Mouse (Mus musculus): ENCODE measurements around the gene Pde8a. TPM values are rescaled to one million over a fixed set of nuclear protein-coding genes. Genes with fewer than 3 reads are reported as not detected.

The Pde8a gene
- polyA plus RNA-seq, 1 experiment from 2014 or later, result 2.7 TPM

DNA sequence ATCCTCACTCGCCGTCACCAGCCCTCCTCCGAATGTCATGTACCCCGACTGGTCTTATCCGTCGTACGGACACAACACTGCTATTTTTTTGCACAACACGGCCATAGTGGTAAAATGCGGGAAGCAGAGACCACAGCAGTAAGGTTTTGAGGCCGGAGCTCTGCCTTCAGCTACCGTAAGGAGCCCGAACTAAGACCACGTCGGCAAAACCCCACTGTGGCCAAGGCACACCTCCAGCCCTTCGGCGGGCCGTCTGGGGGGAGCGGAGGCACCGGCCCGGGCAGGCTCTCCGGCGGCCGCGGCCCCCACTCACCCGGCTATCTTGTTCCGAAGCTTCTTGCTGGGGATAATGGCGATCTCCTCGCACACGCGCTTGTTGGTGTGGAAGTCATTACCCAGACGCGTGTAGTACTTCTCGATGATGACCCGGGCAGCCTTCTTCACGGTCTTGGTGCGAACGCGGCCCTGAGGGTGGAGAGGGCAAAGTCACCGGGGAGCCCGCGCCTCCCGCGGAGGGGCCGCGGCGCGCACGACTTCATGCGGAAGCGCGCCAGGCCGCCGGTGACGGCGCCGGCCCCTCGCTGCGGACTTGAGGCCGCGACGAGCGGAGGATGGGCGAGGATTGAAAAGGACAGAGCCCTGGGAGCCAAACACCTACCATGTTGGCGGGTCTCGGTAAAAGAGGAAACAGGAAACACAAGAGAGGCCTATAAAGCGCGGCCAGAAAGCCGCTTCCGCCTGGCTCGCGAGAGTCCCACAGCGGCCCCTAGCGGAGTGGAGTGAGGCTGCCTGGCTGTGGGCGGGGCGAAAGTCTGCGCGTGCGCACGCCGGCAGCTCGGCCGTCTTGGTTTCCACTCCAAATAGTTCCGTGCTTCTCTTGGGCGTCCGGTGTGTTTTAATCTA is 131.4 kb downstream of the Pde8a start, which contains the start of gene Rps17:
Rps17 (minus strand) TSS at position 711 of the 903 bp plus-strand sequence.
- H3K9ac ChIP-seq, result peak within 1 kb of the TSS; percentile 96
- under 1% methylated on average over 85 of the region's 85 CpGs for WGBS
- no peaks in the 10 kb centered on the region for H3K9me3 ChIP-seq
- peak within 1 kb of the TSS; percentile 84 for H3K4me2 ChIP-seq (replicated peaks)
- H3K27me3 ChIP-seq (replicated peaks), result no peaks in the 10 kb centered on the region
- peaks cover 19% of the 10 kb centered on the region; the same call in 1 of the 2 replicates for H3K36me3 ChIP-seq
- peaks cover 14% of the 10 kb centered on the region for H3K4me1 ChIP-seq (replicated peaks)
- peak within 1 kb of the TSS; percentile 83 for H3K4me3 ChIP-seq (replicated peaks)
- H3K27ac ChIP-seq, result peak within 1 kb of the TSS; percentile 85
- peak; percentile 91 for ATAC-seq

DNA sequence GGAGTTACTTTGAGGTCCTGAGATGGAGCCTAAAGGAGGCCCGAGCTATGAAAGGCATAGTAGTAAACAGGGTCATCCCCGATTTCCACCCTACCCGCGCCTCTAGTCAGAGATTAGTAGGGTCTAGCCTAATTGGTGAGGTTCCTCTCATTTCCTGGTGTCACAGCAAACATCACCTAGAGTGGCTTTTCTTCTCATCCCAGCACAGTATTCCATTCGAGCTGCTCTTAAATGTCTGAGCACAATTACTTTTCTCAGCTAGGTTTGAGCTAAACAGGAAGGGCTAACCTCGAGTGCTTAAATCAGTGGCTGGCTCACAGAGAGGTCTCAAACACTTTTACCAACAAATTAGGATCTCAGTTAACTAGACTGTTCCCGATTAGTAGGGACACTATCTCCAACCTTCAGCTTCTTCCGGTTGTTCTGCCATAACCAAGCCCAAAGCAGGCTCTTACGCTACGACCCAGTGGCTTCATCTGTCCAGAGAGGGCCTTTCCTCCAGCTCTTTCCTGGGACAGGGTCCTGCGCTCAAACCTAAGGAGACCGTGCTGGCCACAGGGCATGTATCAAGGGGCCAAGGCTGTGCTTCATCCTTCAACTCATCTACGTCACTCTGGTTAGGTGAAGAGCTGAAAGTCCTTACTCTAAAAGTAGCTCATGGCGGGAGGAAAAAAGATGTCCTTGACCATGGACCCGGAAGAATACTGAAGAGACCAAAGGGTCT is 132.2 kb downstream of the Pde8a start:
- Histone ChIP-seq H3K36me3 (peaks cover 19% of the 10 kb centered on the region; the same call in 1 of the 2 replicates), H3K27ac (0 out of 2 replicates have a peak overlapping the region, but pooled peaks have one; percentile 60), H3K27me3 (replicated peaks) (no peaks in the 10 kb centered on the region), H3K4me1 (replicated peaks) (peaks cover 14% of the 10 kb centered on the region), H3K9me3 (no peaks in the 10 kb centered on the region), H3K4me3 (replicated peaks) (peak overlapping the region; percentile 83), H3K9ac (peak overlapping the region; percentile 52), H3K4me2 (replicated peaks) (peak overlapping the region; percentile 62)
- ATAC-seq, result no peak
- 61% methylated on average over 15 of the region's 15 CpGs for WGBS

DNA sequence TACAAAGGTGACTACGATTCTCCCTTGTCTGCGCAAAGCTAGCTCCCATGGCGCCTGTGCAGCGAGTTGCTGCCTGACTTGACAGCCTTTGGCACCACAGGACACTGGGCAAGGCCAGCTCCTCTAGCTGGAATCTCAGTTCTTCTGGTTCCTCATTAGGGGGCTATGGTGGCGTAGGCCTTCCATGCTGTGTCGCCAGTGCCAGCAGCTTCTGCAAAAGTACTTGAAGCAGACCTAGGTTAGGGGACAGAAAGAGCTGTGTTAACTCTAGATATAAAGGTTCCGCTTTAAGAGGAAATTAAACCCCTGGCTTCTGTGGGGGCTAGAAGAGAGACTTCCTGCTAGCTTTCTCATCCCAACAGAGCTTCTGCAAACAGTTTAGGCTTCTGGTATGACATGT is 134.8 kb downstream of the Pde8a start:
- WGBS, result 71% methylated on average over 7 of the region's 7 CpGs
- peaks cover 7% of the 10 kb centered on the region; the same call in 1 of the 2 replicates for H3K36me3 ChIP-seq
- no peaks in the 10 kb centered on the region for H3K27me3 ChIP-seq (replicated peaks)
- no peaks in the 10 kb centered on the region for H3K9me3 ChIP-seq
- H3K27ac ChIP-seq, result no peak overlapping the region
- H3K4me1 ChIP-seq (replicated peaks), result peaks cover 8% of the 10 kb centered on the region
- H3K9ac ChIP-seq, result no peak overlapping the region
- no peak overlapping the region for H3K4me2 ChIP-seq (replicated peaks)
- ATAC-seq, result no peak
- no peak overlapping the region for H3K4me3 ChIP-seq (replicated peaks)

DNA sequence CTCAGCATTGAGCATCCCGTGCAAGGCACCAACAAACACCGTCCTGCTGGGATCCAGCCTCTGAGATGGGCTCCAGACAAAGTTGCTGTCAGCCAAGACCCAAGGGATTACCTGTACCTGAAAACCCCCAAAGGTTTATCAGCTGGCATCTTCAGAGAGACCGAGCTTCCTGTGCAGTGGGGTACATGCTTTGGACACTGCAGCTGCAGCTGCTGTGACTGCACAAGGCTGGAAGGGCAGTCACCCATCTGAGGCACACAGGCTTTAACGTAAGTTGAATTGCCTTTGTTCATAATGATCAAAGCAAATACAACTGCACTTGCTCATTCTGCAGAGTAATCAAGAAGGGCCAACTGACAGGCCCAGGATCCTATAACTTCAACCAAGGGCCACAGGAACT is 138.4 kb downstream of the Pde8a start:
- WGBS, result 77% methylated on average over 4 of the region's 4 CpGs
- no peak overlapping the region for H3K4me2 ChIP-seq (replicated peaks)
- H3K27ac ChIP-seq, result no peak overlapping the region
- no peak for ATAC-seq
- no peaks in the 10 kb centered on the region for H3K36me3 ChIP-seq
- H3K9me3 ChIP-seq, result no peaks in the 10 kb centered on the region
- no peaks in the 10 kb centered on the region for H3K4me1 ChIP-seq (replicated peaks)
- H3K27me3 ChIP-seq (replicated peaks), result no peaks in the 10 kb centered on the region
- no peak overlapping the region for H3K9ac ChIP-seq
- no peak overlapping the region for H3K4me3 ChIP-seq (replicated peaks)

DNA sequence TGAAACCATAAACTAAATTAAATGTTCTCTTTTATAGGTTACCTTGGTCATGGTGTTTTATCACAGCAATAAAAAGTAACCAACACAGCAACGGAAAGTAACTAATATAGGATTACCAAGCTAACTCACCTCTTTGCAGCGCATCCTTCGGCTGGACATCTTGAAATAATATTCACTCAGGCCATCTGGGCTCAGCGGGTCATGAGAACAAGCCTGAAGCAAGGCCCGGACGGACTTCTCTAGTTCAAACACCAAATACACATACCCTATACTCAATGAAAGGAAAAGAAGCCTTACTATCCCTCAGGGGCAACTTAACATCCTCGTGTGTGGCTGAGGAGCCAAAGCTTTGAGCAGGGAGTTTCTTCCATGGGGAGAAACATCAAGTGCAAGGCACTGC is 142.3 kb downstream of the Pde8a start:
- Histone ChIP-seq H3K4me2 (replicated peaks) (no peak overlapping the region), H3K9ac (no peak overlapping the region), H3K9me3 (no peaks in the 10 kb centered on the region), H3K27ac (no peak overlapping the region), H3K4me1 (replicated peaks) (no peaks in the 10 kb centered on the region), H3K4me3 (replicated peaks) (no peak overlapping the region), H3K27me3 (replicated peaks) (no peaks in the 10 kb centered on the region), H3K36me3 (no peaks in the 10 kb centered on the region)
- no peak for ATAC-seq
- 81% methylated on average over 7 of the region's 7 CpGs for WGBS

DNA sequence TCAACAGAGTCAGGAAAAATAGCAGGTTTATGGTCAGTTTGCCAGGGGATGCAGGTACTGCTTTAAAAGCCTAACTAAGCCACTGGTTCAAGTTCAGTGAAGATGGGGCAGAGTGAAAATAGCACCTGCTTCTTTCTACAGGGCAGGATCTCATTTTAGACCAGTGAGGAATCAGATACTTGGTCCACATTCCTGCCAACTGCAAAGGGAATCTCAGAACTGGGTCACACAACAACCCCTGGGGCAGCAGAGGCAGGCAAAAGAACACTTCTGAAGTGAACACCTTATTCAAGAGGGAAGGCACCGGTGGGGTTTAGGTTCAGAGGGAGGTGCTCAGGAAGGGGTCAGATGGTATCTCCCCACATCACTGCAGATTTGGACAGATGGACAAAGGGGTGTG is 143.0 kb downstream of the Pde8a start:
- H3K27ac ChIP-seq, result no peak overlapping the region
- no peaks in the 10 kb centered on the region for H3K9me3 ChIP-seq
- no peak overlapping the region for H3K4me2 ChIP-seq (replicated peaks)
- no peak overlapping the region for H3K9ac ChIP-seq
- H3K27me3 ChIP-seq (replicated peaks), result no peaks in the 10 kb centered on the region
- WGBS, result 70% methylated on average over 1 of the region's 1 CpGs
- H3K4me1 ChIP-seq (replicated peaks), result no peaks in the 10 kb centered on the region
- no peaks in the 10 kb centered on the region for H3K36me3 ChIP-seq
- ATAC-seq, result no peak
- H3K4me3 ChIP-seq (replicated peaks), result no peak overlapping the region

DNA sequence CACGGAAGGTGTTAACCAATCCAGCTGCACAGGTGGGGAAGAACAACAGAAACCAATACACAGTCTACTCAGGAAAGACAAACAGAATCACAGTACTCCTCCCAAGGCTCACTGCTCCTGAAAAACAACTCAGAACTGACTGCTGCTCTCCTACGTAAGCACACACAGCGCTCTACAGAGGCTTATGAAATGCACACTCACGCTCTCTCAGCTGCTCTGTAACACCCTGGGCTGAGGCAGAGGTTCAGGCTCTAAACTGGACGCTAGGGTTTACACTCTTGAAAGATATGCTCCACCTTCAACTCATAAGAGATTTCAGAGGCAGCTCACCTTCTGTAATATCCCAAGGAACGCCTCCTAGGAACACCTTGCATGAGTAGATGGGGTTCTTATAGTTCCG is 143.6 kb downstream of the Pde8a start:
- no peak for ATAC-seq
- H3K9me3 ChIP-seq, result no peaks in the 10 kb centered on the region
- no peaks in the 10 kb centered on the region for H3K36me3 ChIP-seq
- H3K27ac ChIP-seq, result no peak overlapping the region
- no peaks in the 10 kb centered on the region for H3K4me1 ChIP-seq (replicated peaks)
- H3K27me3 ChIP-seq (replicated peaks), result no peaks in the 10 kb centered on the region
- H3K9ac ChIP-seq, result no peak overlapping the region
- WGBS, result 73% methylated on average over 7 of the region's 7 CpGs
- no peak overlapping the region for H3K4me3 ChIP-seq (replicated peaks)
- H3K4me2 ChIP-seq (replicated peaks), result no peak overlapping the region

DNA sequence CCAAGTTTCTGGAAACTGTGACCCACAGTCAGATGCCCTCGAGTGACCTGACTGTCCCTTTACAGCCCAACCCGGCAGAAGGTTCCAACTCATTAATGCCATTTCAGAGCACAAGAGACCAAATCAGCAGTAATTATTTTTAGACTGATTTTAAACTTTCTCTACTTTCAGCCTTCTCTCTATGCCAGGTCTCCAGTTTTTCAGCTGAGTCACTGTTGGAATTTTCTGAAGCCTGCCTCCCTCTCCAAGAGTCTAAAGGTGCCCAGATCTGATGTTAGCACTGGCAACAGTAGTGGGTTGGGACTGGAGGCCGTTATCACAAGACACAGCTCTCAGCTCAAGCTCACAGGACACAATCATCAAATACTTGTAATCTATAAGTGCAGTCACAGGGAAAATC is 154.6 kb downstream of the Pde8a start:
- no peak for ATAC-seq
- Histone ChIP-seq H3K9me3 (no peaks in the 10 kb centered on the region), H3K4me1 (replicated peaks) (no peaks in the 10 kb centered on the region), H3K9ac (no peak overlapping the region), H3K27ac (no peak overlapping the region), H3K27me3 (replicated peaks) (0 out of 2 replicates have a peak, but pooled peaks cover 3% of the 10 kb centered on the region), H3K36me3 (no peaks in the 10 kb centered on the region), H3K4me3 (replicated peaks) (no peak overlapping the region), H3K4me2 (replicated peaks) (no peak overlapping the region)
- 75% methylated on average over 3 of the region's 3 CpGs for WGBS

DNA sequence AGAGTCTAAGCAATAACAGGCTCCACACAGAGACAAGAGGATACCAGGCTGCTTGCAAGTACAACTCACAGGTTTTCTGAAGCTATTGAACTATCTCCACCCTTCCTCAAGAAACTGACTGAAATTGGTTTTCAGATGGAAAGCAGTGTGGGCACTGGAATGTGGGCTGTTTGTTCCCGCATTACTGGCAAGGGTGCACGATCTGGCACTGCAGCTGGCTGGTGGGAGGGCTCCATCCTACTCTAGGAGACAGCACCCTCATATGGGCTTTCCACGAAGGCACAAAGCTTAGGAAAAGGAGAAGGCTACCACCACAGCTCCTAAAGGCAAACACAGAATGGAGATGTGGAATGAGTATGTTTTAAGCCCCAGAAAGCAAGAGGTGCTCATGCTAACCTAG is 156.3 kb downstream of the Pde8a start:
- Histone ChIP-seq H3K27me3 (replicated peaks) (peaks cover 3% of the 10 kb centered on the region; the same call in 1 of the 2 replicates), H3K4me2 (replicated peaks) (no peak overlapping the region), H3K36me3 (no peaks in the 10 kb centered on the region), H3K9me3 (no peaks in the 10 kb centered on the region), H3K27ac (no peak overlapping the region), H3K4me3 (replicated peaks) (no peak overlapping the region), H3K4me1 (replicated peaks) (no peaks in the 10 kb centered on the region), H3K9ac (no peak overlapping the region)
- no peak for ATAC-seq
- WGBS, result 62% methylated on average over 3 of the region's 3 CpGs

DNA sequence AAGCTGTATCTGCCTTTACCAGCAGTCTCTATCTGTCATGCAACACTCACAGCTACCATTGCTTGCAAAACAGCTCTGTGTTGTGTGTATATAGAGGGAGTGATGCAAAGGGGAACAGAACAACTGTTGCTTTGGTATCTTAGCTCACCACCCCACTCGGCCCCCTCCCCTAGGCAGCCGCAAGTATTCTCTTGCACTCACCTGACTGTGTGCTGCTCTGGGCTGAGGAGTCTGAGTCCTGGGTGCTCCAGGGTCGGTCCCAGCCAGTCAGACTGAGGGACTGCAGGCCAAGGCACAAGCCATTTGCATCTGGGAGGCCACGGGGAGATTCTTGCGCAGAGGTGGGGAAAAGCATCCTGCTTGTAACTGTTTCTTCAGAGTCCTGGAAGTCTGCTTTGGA is 158.4 kb downstream of the Pde8a start:
- Histone ChIP-seq H3K36me3 (no peaks in the 10 kb centered on the region), H3K4me3 (replicated peaks) (no peak overlapping the region), H3K27ac (no peak overlapping the region), H3K4me1 (replicated peaks) (no peaks in the 10 kb centered on the region), H3K9me3 (no peaks in the 10 kb centered on the region), H3K9ac (no peak overlapping the region), H3K27me3 (replicated peaks) (peaks cover 3% of the 10 kb centered on the region; the same call in 1 of the 2 replicates), H3K4me2 (replicated peaks) (no peak overlapping the region)
- 22% methylated on average over 5 of the region's 5 CpGs for WGBS
- ATAC-seq, result no peak

DNA sequence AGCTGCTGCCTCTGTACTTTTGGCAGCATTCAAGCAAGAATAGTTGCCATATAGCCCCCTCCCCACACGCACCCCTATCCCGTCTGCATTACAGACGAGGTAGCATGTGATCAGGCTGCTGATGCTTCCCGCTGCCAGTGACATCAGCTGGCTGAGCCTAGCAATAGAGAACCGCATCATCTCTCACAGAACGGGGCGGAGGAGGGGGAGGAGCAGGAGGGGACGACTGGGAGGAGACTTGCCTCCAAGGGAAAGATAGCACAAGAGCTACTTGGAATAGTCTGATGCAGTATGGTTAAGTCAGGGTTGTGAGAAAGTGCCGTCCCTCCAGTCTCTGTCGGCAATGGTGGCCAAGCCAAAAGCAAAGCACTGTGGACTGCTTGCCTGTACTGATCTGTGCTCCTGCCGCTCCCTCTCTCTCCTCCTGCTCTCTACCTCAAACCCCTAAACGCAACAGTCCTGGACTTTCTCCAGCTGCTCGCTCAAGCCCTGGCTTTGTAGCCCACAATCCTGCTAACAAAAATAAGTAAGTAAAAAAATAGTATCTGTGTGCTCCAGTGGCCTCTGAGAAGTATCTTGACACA is 159.0 kb downstream of the Pde8a start:
- Histone ChIP-seq H3K4me3 (replicated peaks) (no peak overlapping the region), H3K27me3 (replicated peaks) (peaks cover 3% of the 10 kb centered on the region; the same call in 1 of the 2 replicates), H3K9ac (no peak overlapping the region), H3K36me3 (no peaks in the 10 kb centered on the region), H3K4me1 (replicated peaks) (no peaks in the 10 kb centered on the region), H3K27ac (no peak overlapping the region), H3K4me2 (replicated peaks) (peak overlapping the region; percentile 44), H3K9me3 (no peaks in the 10 kb centered on the region)
- 9% methylated on average over 13 of the region's 13 CpGs for WGBS
- peak; percentile 59 for ATAC-seq

DNA sequence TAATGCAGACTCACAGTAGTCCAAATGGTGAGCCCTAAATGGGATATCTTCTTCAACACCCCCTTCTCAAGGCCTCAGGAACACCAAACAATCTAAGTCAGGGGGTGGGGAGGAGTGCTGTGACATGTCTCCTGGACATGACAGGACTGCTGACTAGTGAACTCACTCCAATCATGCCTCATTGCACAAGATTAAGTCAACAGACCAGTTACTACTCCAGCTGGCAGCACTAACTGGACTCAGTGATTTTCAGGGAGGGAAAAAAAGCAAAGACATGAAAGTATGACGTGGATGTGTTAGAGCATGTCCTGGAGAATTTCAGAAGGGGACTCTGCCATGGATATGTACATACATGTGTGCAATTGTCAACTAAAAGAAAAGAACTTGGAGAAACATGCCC is 166.0 kb downstream of the Pde8a start:
- Histone ChIP-seq H3K4me1 (replicated peaks) (no peaks in the 10 kb centered on the region), H3K27me3 (replicated peaks) (no peaks in the 10 kb centered on the region), H3K9me3 (no peaks in the 10 kb centered on the region), H3K4me2 (replicated peaks) (no peak overlapping the region), H3K36me3 (no peaks in the 10 kb centered on the region), H3K4me3 (replicated peaks) (no peak overlapping the region), H3K9ac (no peak overlapping the region), H3K27ac (no peak overlapping the region)
- ATAC-seq, result no peak
- WGBS, result 84% methylated on average over 1 of the region's 1 CpGs
